Mouse (Mus musculus) pancreas, adult 10 weeks (tissue): ENCODE measurements around the gene Ang4. TPM values are rescaled to one million over a fixed set of nuclear protein-coding genes. Genes with fewer than 3 reads are reported as not detected.

ENCODE experiments used
- polyA plus RNA-seq: library from polyadenylated mRNA; stranded (reverse); fragments of 350-450 nt; fragmentation: Illumina TruSeq; extraction: RNeasy Lipid Tissue Mini Kit (QIAGEN cat#74804); gene quantifications from one replicate; pipeline ENCODE4 v1.2.3, GENCODE M21; 2015; ENCODE audit warnings: low read depth, low replicate concordance; ENCODE audit not compliant: insufficient read depth

Ang4 gene
- not detected for polyA plus RNA-seq

DNA sequence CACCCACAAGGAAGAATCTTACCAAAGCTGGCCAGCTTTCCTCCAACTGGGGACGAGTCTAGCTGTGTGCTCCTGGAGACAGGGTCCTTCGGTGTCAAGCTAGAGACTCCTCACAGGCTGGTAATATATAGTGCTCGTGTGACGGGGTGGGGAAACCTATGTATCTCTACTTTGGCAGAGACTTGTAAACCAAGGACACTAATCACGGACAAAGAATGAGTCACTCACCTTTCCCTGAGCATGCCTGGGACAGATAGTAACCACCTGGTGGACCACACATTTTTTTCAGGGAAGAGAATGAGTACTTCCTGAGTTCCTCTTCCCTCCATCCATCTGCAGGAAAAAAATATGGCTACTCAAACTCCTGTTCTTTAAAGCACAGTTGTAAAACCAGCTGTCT lies at the start of gene Ang4:
Gene Ang4 (minus strand): TSS at position 101 of the 400 bp plus-strand sequence.

DNA sequence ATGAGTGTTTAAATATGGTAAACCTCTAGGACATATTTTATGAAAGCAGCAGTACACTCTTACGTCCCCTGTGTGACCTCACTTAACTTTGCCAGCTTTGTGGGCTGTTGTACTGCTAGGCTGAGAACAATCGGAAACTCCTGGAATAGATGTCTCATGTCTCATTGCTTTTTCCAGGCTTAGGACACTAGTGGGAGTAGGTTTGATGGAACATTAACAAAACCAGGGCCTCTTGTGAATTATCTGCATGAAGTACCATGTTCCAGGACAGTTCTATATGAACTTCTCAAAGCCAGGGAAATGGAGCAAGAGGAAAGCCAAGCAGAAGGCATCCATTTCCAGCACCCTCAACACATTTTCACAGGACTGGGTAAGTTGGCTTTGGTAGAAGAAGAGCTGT lies 26.4 kb upstream of the Ang4 start, which contains the start of gene AY358078:
Gene AY358078 (plus strand): TSS at position 301 of the 400 bp plus-strand sequence.

DNA sequence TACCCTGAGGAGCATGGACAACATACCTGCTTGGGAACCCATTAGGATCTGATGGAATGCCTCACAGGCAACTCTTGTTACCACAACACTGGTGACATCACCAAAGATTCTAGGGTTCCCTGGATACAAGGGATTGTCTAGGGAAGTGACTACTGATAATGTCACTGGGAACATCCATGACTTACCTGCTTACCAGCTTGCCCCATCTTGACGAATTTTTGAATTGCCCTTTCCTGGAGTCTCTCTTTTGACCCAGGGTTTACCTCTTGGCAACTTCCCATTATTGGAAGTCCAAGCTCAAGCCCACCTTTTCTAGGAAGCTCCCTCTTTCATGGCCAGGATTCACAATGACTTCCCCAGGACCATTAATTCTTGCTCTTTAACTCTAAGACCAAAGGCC lies 56.3 kb downstream of the Ang4 start, which contains the start of gene Gm5800:
Gene Gm5800 (minus strand): TSS at position 101 of the 400 bp plus-strand sequence.

Other genes with a start within 250 kb of the Ang4 start
- gene Gm5622, start 220.8 kb downstream of the Ang4 start, polyA plus RNA-seq: not detected
- not detected for gene Gm17175, start 199.5 kb downstream of the Ang4 start, polyA plus RNA-seq
- gene Gm17174, start 181.5 kb downstream of the Ang4 start, polyA plus RNA-seq: not detected
- gene Gm17078, start 162.3 kb downstream of the Ang4 start, polyA plus RNA-seq: not detected
- gene Gm4181, start 137.9 kb downstream of the Ang4 start, polyA plus RNA-seq: not detected
- not detected for gene Gm17079, start 78.1 kb downstream of the Ang4 start, polyA plus RNA-seq
- not detected for gene Gm5800, start 56.4 kb downstream of the Ang4 start, polyA plus RNA-seq
- not detected for gene AY358078, start 26.5 kb upstream of the Ang4 start, polyA plus RNA-seq
- gene Ear6, start 80.1 kb upstream of the Ang4 start, polyA plus RNA-seq: not detected
- 14.3 TPM for gene Mettl17, start 111.3 kb upstream of the Ang4 start, polyA plus RNA-seq
- gene Slc39a2, start 119.3 kb upstream of the Ang4 start, polyA plus RNA-seq: 1.00 TPM
- 19.1 TPM for gene Ndrg2, start 140.6 kb upstream of the Ang4 start, polyA plus RNA-seq
- gene Tppp2, start 144.8 kb upstream of the Ang4 start, polyA plus RNA-seq: not detected
- gene Rnase13, start 149.2 kb upstream of the Ang4 start, polyA plus RNA-seq: not detected
- gene Arhgef40, start 211.1 kb upstream of the Ang4 start, polyA plus RNA-seq: 17.2 TPM
- gene Tmem253, start 242.1 kb upstream of the Ang4 start, polyA plus RNA-seq: not detected
- 9.1 TPM for gene Zfp219, start 247.1 kb upstream of the Ang4 start, polyA plus RNA-seq